Mouse (Mus musculus) hindbrain, postnatal 0 days (tissue): Measurements from ENCODE around the gene Rabgap1l. TPM values are rescaled to one million over a fixed set of nuclear protein-coding genes. Genes with fewer than 3 reads are reported as not detected.

Experiments used
- ATAC-seq: fragments of 200-750 bp; cut with Nextera tagmentation; 2 replicates; pipeline ENCODE4 v1.8.0; 2017; ENCODE audit warnings: mild to moderate bottlenecking, moderate TSS enrichment, moderate library complexity
- DNase-seq: peaks from one replicate; pipeline ENCODE4 v3.0.0-alpha.2; 2015; ENCODE audit warnings: low spot score
- H3K27ac ChIP-seq: fragments of 300-500 bp; sonication (generic); 2 replicates; pipeline ENCODE4 v1.5.1; 2014; ENCODE audit warnings: mild to moderate bottlenecking
- H3K27me3 ChIP-seq: fragments of 300-500 bp; sonication (generic); 2 replicates; pipeline ENCODE4 v1.6.1; 2014; ENCODE audit warnings: low read length, mixed read lengths; ENCODE audit not compliant: insufficient read depth
- H3K36me3 ChIP-seq: fragments of 300-500 bp; sonication (generic); 2 replicates; pipeline ENCODE4 v1.6.1; 2014; ENCODE audit warnings: low read length, mixed read lengths; ENCODE audit not compliant: insufficient read depth
- H3K4me1 ChIP-seq: fragments of 300-500 bp; sonication (generic); 2 replicates; pipeline ENCODE4 v1.6.1; 2014; ENCODE audit warnings: antibody characterized with exemption, low read length, mixed read lengths; ENCODE audit not compliant: insufficient read depth
- H3K4me2 ChIP-seq: fragments of 300-500 bp; sonication (generic); 2 replicates; pipeline ENCODE4 v1.6.1; 2014; ENCODE audit warnings: low read depth, mild to moderate bottlenecking, low read length, moderate library complexity, mixed read lengths
- H3K4me3 ChIP-seq: fragments of 300-500 bp; sonication (generic); 2 replicates; pipeline ENCODE4 v1.5.1; 2014; ENCODE audit warnings: low read length
- H3K9ac ChIP-seq: fragments of 300-500 bp; sonication (generic); replicated peaks from 2 replicates; pipeline ENCODE4 v1.6.1; 2014; ENCODE audit warnings: mild to moderate bottlenecking, low read length, moderate library complexity, mixed read lengths
- H3K9me3 ChIP-seq: fragments of 300-500 bp; sonication (generic); 2 replicates; pipeline ENCODE4 v1.6.1; 2016; ENCODE audit warnings: low read length, mixed read lengths
- CTCF ChIP-seq: IDR thresholded peaks from 2 replicates; pipeline ENCODE4 v1.5.1; 2016; ENCODE audit warnings: antibody characterized with exemption, control low read depth, low read depth
- WGBS: fragments of 180-500 bp; shearing (Covaris S2); extraction: QIAGEN DNeasy Blood & Tissue Kit; methylation state at CpG from one replicate; pipeline ENCODE4 v1.1.7; 2014; 5-methylcytosine and 5-hydroxymethylcytosine counted together
- polyA plus RNA-seq: library from polyadenylated mRNA; unstranded; fragments of >200 nt; fragmentation: Nextera tagmentation; extraction: Ambion mirVana; gene quantifications from 2 replicates; pipeline ENCODE4 v1.2.1, GENCODE M21; 2015
- total RNA-seq: library from RNA; depleted of rRNA; stranded (reverse); fragments of >200 nt; gene quantifications from 2 replicates; pipeline ENCODE4 v1.2.3, GENCODE M21; 2014

The Rabgap1l gene
- total and polyA plus RNA-seq, 2 experiments from 2014 or later: 28.5 to 70.5 TPM

DNA sequence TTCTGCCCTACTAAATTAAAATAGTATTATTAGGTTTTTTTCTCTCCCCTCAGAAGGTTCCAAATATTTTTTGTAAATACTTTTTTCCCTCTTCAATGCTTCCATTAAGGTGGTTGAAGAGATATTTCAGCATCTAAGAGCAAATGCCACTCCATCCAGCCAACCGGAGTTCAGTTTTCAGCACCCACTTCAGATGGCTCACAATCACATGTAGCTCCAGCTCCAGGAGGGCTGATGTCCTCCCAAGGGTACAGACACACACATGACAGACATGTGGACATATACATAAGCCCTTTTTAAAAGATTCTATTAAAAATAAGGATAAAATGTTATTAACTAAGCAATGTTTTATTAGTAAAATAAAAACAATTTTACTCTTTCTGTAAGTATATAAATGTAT lies 79.6 kb downstream of the Rabgap1l start:
- H3K4me3 ChIP-seq: no peak overlapping the region
- H3K9me3 ChIP-seq: no peaks in the 10 kb centered on the region
- H3K27ac ChIP-seq: no peak overlapping the region
- no peak overlapping the region for H3K4me2 ChIP-seq
- no peaks in the 10 kb centered on the region for H3K27me3 ChIP-seq
- no peak overlapping the region for H3K9ac ChIP-seq
- ATAC-seq (no peak), DNase-seq (no peak)
- H3K4me1 ChIP-seq: no peaks in the 10 kb centered on the region
- no peaks in the 10 kb centered on the region for H3K36me3 ChIP-seq
- TF ChIP-seq CTCF: no peak
- 87% methylated on average over 1 of the region's 1 CpGs for WGBS

DNA sequence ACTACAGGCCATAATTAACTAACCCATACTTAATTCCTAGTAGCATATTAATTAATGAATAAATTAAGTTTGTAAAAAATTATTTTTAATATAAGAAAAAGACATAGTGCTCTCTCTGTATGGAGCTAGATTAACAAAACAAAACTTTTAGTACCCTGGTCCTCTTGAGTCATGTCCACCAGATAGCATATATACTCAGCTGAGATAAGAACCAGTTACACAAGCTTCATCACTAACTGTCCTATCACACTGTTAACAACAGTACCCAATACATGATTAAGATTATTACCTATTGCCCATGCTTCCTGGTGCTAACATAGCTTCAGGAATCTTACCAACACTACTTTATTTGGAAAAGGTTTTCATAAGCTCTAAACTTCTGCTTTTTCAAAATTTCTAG lies 82.5 kb downstream of the Rabgap1l start:
- Histone ChIP-seq H3K9ac (no peak overlapping the region), H3K4me3 (no peak overlapping the region), H3K4me2 (no peak overlapping the region), H3K4me1 (no peaks in the 10 kb centered on the region), H3K36me3 (no peaks in the 10 kb centered on the region), H3K9me3 (no peaks in the 10 kb centered on the region), H3K27me3 (no peaks in the 10 kb centered on the region), H3K27ac (no peak overlapping the region)
- DNase-seq: no peak
- TF ChIP-seq CTCF: no peak
- ATAC-seq: no peak

DNA sequence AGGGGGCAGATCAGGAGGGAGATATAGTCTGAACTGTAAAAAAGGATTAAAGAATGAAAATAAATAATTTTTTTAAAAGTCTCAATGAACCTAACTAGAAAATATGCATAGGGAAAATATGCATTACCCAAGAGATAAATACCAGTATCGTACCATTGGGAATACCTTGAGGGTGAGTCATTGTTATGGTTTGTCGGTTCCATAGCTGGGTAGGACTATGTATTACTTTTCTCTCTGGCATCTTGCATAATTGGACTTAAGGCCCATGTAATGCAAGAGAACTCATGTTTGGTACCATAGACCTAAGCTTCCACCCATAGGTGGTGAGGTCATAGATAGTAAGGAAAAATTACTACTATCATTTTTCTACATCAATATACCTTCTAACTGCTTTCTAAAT lies 88.4 kb downstream of the Rabgap1l start:
- ATAC-seq: no peak
- Histone ChIP-seq H3K4me2 (no peak overlapping the region), H3K36me3 (no peaks in the 10 kb centered on the region), H3K9me3 (no peaks in the 10 kb centered on the region), H3K4me1 (no peaks in the 10 kb centered on the region), H3K27me3 (no peaks in the 10 kb centered on the region), H3K4me3 (no peak overlapping the region), H3K27ac (no peak overlapping the region), H3K9ac (no peak overlapping the region)
- WGBS: 93% methylated on average over 2 of the region's 2 CpGs
- no peak for DNase-seq
- TF ChIP-seq CTCF: no peak

DNA sequence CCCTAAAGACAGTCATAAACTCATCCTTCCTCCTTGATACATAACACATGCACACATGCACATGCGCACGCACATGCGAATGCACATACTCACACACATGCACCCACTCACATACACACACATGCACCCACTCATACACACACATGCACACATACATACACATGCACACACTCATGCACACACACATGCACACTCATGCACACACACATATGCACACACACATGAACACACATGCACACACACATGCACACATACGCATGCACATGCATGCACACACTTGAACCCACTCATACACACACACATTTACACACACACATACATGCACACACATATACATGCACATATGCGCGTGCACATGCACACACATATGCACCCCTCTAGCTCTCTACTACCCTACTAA lies 89.2 kb downstream of the Rabgap1l start:
- DNase-seq: no peak
- no peak overlapping the region for H3K4me2 ChIP-seq
- no peak for TF ChIP-seq CTCF
- H3K4me3 ChIP-seq: no peak overlapping the region
- no peaks in the 10 kb centered on the region for H3K36me3 ChIP-seq
- ATAC-seq: 0 out of 2 replicates have a peak, but pooled peaks have one; percentile 29
- no peaks in the 10 kb centered on the region for H3K27me3 ChIP-seq
- no peak overlapping the region for H3K9ac ChIP-seq
- no peaks in the 10 kb centered on the region for H3K4me1 ChIP-seq
- 99% methylated on average over 6 of the region's 6 CpGs for WGBS
- no peak overlapping the region for H3K27ac ChIP-seq
- H3K9me3 ChIP-seq: no peaks in the 10 kb centered on the region

DNA sequence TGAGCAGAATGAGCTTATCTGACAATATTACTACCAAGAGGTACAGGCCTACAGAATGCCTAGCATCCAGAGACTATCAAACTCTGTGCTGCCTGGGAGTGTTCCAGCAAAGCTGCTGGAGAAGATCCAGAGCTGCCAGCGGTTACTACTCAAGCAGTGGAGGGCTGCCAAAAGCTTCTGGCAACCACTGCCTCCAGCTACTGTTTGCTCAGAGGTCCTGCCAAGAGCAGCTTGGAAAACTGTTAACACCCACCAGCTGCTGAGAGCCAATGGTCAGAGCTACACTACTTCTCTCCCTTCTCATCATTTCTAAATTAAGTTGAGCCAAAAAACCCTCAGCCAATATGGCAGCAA lies 99.9 kb downstream of the Rabgap1l start:
- H3K4me3 ChIP-seq: no peak overlapping the region
- H3K9ac ChIP-seq: no peak overlapping the region
- DNase-seq: peak; percentile 95
- peak; percentile 98 for ATAC-seq
- no peaks in the 10 kb centered on the region for H3K9me3 ChIP-seq
- H3K27ac ChIP-seq: no peak overlapping the region
- no peaks in the 10 kb centered on the region for H3K27me3 ChIP-seq
- no peaks in the 10 kb centered on the region for H3K4me1 ChIP-seq
- no peak overlapping the region for H3K4me2 ChIP-seq
- 33% methylated on average over 1 of the region's 1 CpGs for WGBS
- H3K36me3 ChIP-seq: no peaks in the 10 kb centered on the region
- no peak for TF ChIP-seq CTCF

DNA sequence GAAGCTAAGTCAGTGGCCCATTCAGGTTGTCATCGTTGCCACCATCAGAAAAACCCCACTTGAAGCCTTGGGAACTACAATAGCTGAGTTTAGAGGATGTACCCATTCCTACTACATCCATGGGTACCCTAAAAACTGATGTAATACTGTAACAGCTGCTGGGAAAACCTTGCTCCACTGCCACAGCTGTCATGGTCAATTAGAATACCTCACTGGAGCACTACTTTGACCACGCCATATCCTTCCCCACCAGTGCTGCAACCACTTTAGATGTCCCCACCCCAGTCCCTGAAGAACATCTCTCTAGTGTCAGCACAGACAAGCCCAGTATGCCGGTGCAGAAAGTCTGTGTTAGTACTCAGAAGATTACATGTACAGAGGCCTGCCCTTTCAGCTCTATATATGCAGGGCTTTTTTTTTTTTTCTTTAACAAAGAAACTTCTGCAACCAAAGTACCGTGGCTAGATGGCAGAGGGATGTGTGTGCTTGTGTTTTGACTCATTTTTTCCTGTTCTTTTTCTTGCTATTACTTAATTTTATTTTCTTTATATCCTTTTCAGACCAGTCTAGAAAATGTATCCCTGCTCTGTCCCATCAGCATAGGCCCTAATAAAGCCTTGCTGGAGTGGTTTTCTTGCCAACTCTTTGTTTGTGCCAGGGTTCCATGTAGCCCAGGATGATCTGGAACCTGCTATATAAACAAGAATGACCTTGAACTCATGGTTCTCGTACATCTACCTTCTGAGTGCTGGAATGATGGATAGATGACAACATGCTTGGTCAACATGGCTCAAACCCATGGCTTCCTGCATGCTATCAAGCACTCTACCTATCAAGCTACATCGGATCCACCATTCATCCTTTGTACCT lies 100.6 kb downstream of the Rabgap1l start:
- WGBS: 77% methylated on average over 6 of the region's 6 CpGs
- no peaks in the 10 kb centered on the region for H3K4me1 ChIP-seq
- H3K9me3 ChIP-seq: no peaks in the 10 kb centered on the region
- no peak overlapping the region for H3K4me2 ChIP-seq
- H3K9ac ChIP-seq: no peak overlapping the region
- DNase-seq (no peak), ATAC-seq (peak; percentile 35; the same call in 1 of the 2 replicates)
- no peak for TF ChIP-seq CTCF
- H3K36me3 ChIP-seq: no peaks in the 10 kb centered on the region
- no peak overlapping the region for H3K4me3 ChIP-seq
- no peaks in the 10 kb centered on the region for H3K27me3 ChIP-seq
- no peak overlapping the region for H3K27ac ChIP-seq

DNA sequence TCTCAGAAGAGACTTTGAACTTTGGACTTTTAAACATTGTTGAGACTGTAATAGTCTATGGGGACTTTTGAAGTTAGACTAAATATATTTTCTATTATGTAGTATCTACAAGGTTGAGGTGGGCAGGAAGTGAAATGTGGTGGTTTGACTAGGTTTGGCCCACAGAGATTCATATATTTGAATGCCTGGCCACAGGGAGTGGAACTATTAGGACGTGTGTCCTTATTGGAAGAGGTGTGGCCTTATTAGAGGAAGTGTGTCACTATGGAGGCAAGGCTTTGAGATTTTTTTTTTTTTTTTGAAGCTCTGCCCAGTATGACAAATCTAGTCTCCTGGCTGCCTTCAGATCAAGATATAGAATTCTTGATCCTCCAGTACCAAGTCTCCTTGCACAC lies 101.8 kb downstream of the Rabgap1l start:
- H3K9ac ChIP-seq: no peak overlapping the region
- no peaks in the 10 kb centered on the region for H3K4me1 ChIP-seq
- no peak overlapping the region for H3K27ac ChIP-seq
- H3K4me3 ChIP-seq: no peak overlapping the region
- WGBS: 88% methylated on average over 1 of the region's 1 CpGs
- no peaks in the 10 kb centered on the region for H3K27me3 ChIP-seq
- no peaks in the 10 kb centered on the region for H3K9me3 ChIP-seq
- DNase-seq (no peak), ATAC-seq (no peak)
- no peaks in the 10 kb centered on the region for H3K36me3 ChIP-seq
- no peak for TF ChIP-seq CTCF
- H3K4me2 ChIP-seq: no peak overlapping the region
